In the genomic region with DNA sequence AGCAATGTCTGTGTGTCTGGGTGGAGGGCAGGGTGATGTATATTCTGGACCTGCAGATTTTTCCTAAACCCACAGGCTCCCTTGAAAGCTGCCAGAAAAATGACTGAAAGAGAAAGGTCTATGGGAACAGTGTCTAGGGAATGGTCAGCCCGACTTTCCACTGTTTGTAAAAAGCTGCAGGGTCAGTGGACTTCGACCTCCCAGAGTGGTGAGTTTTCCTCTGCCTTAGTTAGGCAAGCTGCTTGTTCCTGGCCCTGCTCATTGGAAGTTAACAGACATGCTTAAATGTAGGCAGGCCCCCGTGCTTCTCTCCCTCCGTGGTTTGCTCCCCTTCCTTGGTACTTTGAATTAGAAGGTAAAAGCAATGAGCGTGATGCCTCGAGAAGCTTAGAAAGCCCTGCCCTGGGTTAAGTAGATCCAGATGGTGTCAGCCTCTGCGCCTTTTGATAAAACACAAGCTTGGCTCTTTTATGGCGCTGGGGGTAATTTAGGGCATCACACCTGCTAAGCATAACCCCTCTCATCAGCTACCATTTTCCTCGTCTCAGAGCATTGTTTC, we compare ENCODE assay signal across 24 mouse cellular contexts. TPM values are rescaled to one million over a fixed set of nuclear protein-coding genes. Genes with fewer than 3 reads are reported as not detected.
A peak's percentile ranks its signal among the peaks of the same experiment; 100 is the strongest.
DNase-seq lines count a peak whose midpoint lies in the region; ATAC-seq and TF ChIP-seq lines count a peak whose summit lies in the region.
"Had no signal": no experiment of that assay in that cellular context is flagged by ENCODE, and none has a peak within 500 bp of the region (broad histone marks: within the 10 kb centered on the region; RNA-seq: fewer than 3 reads in every experiment).

No protein-coding gene starts in this region.

- no peaks in the 10 kb centered on the region for H3K4me1 ChIP-seq in kidney, postnatal 0 days (replicated peaks; ENCODE audit: insufficient read depth, low read length)
- H3K4me1 ChIP-seq in liver, embryonic 13.5 days (replicated peaks) = peaks cover 5% of the 10 kb centered on the region; the same call in 1 of the 2 replicates
- peaks cover 18% of the 10 kb centered on the region for H3K4me1 ChIP-seq in heart, embryonic 10.5 days
- H3K4me1 ChIP-seq: neural tube, embryonic 13.5 days; stomach, embryonic 15.5 days had no signal

- H3K27ac ChIP-seq in kidney, postnatal 0 days = no peak overlapping the region
- peak overlapping the region; percentile 72 for H3K27ac ChIP-seq in liver, embryonic 13.5 days
- H3K27ac ChIP-seq in heart, embryonic 10.5 days = no peak overlapping the region
- H3K27ac ChIP-seq: embryonic facial prominence, embryonic 12.5 days; heart, embryonic 15.5 days; hindbrain, embryonic 10.5 days; neural tube, embryonic 13.5 days; stomach, embryonic 15.5 days had no signal

- DNase-seq in kidney, postnatal 0 days (ENCODE audit: low spot score) = no peak
- no peak for DNase-seq in kidney, adult 11 months
- DNase-seq in embryo, embryonic 11 days = peak; percentile 61
- DNase-seq in forelimb bud, embryonic 11.5 days (ENCODE audit: low read depth, low spot score) = peak; percentile 70
- DNase-seq in liver, embryonic 13.5 days = no peak
- DNase-seq in heart, embryonic 10.5 days (ENCODE audit: low spot score) = no peak
- no peak for DNase-seq in cerebellum, adult 11 months
- DNase-seq: adrenal gland, postnatal 25 days; cerebellum, postnatal 10 days; heart, adult 18-20 months; kidney, adult 18-20 months; layer of hippocampus, adult 9-11 months; lung, adult 18-20 months; lung, postnatal 36 days; right cerebral cortex, postnatal 14 days had no signal

- no peak overlapping the region for H3K4me3 ChIP-seq in kidney, postnatal 0 days (replicated peaks; ENCODE audit: low read depth, low read length)
- H3K4me3 ChIP-seq in liver, embryonic 13.5 days (replicated peaks) = no peak overlapping the region
- no peak overlapping the region for H3K4me3 ChIP-seq in heart, embryonic 10.5 days
- H3K4me3 ChIP-seq: embryonic facial prominence, embryonic 12.5 days; heart, embryonic 15.5 days; hindbrain, embryonic 10.5 days; neural tube, embryonic 13.5 days; stomach, embryonic 15.5 days had no signal

- 0 out of 2 replicates have a peak, but pooled peaks cover 7% of the 10 kb centered on the region for H3K36me3 ChIP-seq in kidney, postnatal 0 days (ENCODE audit: insufficient read depth, low read length)
- H3K36me3 ChIP-seq in liver, embryonic 13.5 days = peaks cover 18% of the 10 kb centered on the region
- peaks cover 4% of the 10 kb centered on the region; the same call in 1 of the 2 replicates for H3K36me3 ChIP-seq in heart, embryonic 10.5 days

- H3K4me2 ChIP-seq in kidney, postnatal 0 days (ENCODE audit: low read length) = no peak overlapping the region
- H3K4me2 ChIP-seq in liver, embryonic 13.5 days = no peak overlapping the region
- H3K4me2 ChIP-seq: embryonic facial prominence, embryonic 12.5 days; heart, embryonic 15.5 days; midbrain, embryonic 11.5 days; neural tube, embryonic 13.5 days; stomach, embryonic 15.5 days had no signal

- ATAC-seq in kidney, postnatal 0 days (replicated peaks; ENCODE audit: low FRiP score, low read depth) = no peak
- ATAC-seq in liver, embryonic 13.5 days (ENCODE audit: low read depth) = peak; percentile 45; the same call in 1 of the 2 replicates
- ATAC-seq in cerebellum, adult (ENCODE audit: insufficient number of reproducible peaks, low FRiP score, low TSS enrichment) = no peak
- ATAC-seq: forebrain, embryonic 16.5 days; Patski had no signal

- no peaks in the 10 kb centered on the region for H3K9me3 ChIP-seq in kidney, postnatal 0 days (replicated peaks; ENCODE audit: low read length)
- H3K9me3 ChIP-seq in liver, embryonic 13.5 days (replicated peaks) = no peaks in the 10 kb centered on the region
- no peaks in the 10 kb centered on the region for H3K9me3 ChIP-seq in heart, embryonic 10.5 days
- H3K9me3 ChIP-seq: embryonic facial prominence, embryonic 12.5 days; heart, embryonic 15.5 days; hindbrain, embryonic 10.5 days; neural tube, embryonic 13.5 days; stomach, embryonic 15.5 days had no signal

- WGBS in kidney, postnatal 0 days = 32% methylated on average over 9 of the region's 9 CpGs
- 56% methylated on average over 9 of the region's 9 CpGs for WGBS in liver, embryonic 13.5 days (ENCODE audit: insufficient replicate concordance)
- 52% methylated on average over 9 of the region's 9 CpGs for WGBS in heart, embryonic 10.5 days

- 0 out of 2 replicates have a peak overlapping the region, but pooled peaks have one; percentile 9 for H3K9ac ChIP-seq in kidney, postnatal 0 days (ENCODE audit: low read depth, low read length)
- no peak overlapping the region for H3K9ac ChIP-seq in liver, embryonic 13.5 days
- H3K9ac ChIP-seq: embryonic facial prominence, embryonic 12.5 days; heart, embryonic 15.5 days; neural tube, embryonic 13.5 days; stomach, embryonic 15.5 days had no signal

- H3K27me3 ChIP-seq in kidney, postnatal 0 days (ENCODE audit: insufficient read depth, low read length) = no peaks in the 10 kb centered on the region
- H3K27me3 ChIP-seq in liver, embryonic 13.5 days = no peaks in the 10 kb centered on the region
- peaks cover 7% of the 10 kb centered on the region; the same call in 1 of the 2 replicates for H3K27me3 ChIP-seq in heart, embryonic 10.5 days (ENCODE audit: insufficient read depth, poor library complexity, severe bottlenecking)
- H3K27me3 ChIP-seq: embryonic facial prominence, embryonic 12.5 days; heart, embryonic 15.5 days; neural tube, embryonic 13.5 days; Patski; stomach, embryonic 15.5 days had no signal

- no peak for TF ChIP-seq CTCF in kidney, postnatal 0 days (IDR thresholded peaks at IDR 0.05; ENCODE audit: low read depth)

RNA-seq across cellular contexts. Expression of a gene that starts 12.6 kb away (rescaled TPM):
- 0.19 and 0.32 TPM in 2 replicates for polyA plus RNA-seq in kidney, postnatal 0 days (2015; fragmentation: Nextera tagmentation; extraction: Ambion mirVana)
- polyA plus RNA-seq in liver, embryonic 13.5 days (2015; fragmentation: Nextera tagmentation; extraction: Ambion mirVana) = 6.7 and 7.7 TPM in 2 replicates
- polyA plus RNA-seq in heart, embryonic 10.5 days (2016; fragmentation: Nextera tagmentation; extraction: Ambion mirVana) = 0.95 and 2.3 TPM in 2 replicates

RNA-seq across cellular contexts. Expression of a gene that starts 14.4 kb away (rescaled TPM):
- polyA plus RNA-seq in kidney, postnatal 0 days (2015; fragmentation: Nextera tagmentation; extraction: Ambion mirVana) = 9.8 and 10.1 TPM in 2 replicates
- 2.9 and 3.3 TPM in 2 replicates for polyA plus RNA-seq in liver, embryonic 13.5 days (2015; fragmentation: Nextera tagmentation; extraction: Ambion mirVana)
- polyA plus RNA-seq in heart, embryonic 10.5 days (2016; fragmentation: Nextera tagmentation; extraction: Ambion mirVana) = 5.1 and 6.6 TPM in 2 replicates

RNA-seq across cellular contexts. Expression of a gene that starts 47.8 kb away (rescaled TPM):
- 8.3 and 12.0 TPM in 2 replicates for polyA plus RNA-seq in kidney, postnatal 0 days (2015; fragmentation: Nextera tagmentation; extraction: Ambion mirVana)
- polyA plus RNA-seq in liver, embryonic 13.5 days (2015; fragmentation: Nextera tagmentation; extraction: Ambion mirVana) = 6.3 and 7.1 TPM in 2 replicates
- 0.62 and 1.5 TPM in 2 replicates for polyA plus RNA-seq in heart, embryonic 10.5 days (2016; fragmentation: Nextera tagmentation; extraction: Ambion mirVana)

Comparison
In these comparisons a context has a peak if more than half of its experiments do, and no peak if none do; other contexts are left out.
1. DNase-seq: peak in embryo, embryonic 11 days (single experiment) and forelimb bud, embryonic 11.5 days (single experiment); none in kidney, postnatal 0 days (single experiment), kidney, adult 11 months (single experiment), liver, embryonic 13.5 days (single experiment), heart, embryonic 10.5 days (single experiment) and cerebellum, adult 11 months (single experiment).